Mouse (Mus musculus): Measurements from ENCODE around the gene Ddx27.
A peak's percentile ranks its signal among the peaks of the same experiment; 100 is the strongest.

The Ddx27 gene

DNA sequence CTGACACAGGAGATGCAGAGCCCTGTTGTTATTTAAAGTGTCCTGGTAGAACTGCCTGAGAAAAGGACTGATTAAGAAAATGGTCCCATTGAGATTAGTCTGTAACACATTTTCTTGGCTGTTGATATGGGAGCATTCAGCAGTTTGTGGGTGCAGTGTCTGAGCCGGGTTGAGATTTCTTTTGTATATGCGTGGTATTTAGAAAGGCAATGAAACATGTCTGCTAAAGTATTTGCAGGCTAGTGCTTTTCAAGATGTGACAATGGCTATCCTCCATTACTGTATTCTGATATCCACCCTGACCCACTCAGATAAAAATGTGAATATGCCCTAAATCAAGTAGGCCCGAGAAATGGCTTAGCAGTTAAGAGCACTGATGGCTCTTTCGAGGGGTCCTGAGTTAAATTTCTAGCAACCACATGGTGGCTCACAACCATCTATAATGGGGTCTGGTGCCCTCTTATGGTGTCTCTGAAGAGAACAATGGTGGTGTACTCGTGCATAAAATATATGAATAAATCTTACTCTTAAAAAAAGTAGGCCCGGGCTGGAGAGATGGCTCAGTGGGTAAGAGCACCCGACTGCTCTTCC lies 49.0 kb downstream of the Ddx27 start:
- no peak for DNase-seq

DNA sequence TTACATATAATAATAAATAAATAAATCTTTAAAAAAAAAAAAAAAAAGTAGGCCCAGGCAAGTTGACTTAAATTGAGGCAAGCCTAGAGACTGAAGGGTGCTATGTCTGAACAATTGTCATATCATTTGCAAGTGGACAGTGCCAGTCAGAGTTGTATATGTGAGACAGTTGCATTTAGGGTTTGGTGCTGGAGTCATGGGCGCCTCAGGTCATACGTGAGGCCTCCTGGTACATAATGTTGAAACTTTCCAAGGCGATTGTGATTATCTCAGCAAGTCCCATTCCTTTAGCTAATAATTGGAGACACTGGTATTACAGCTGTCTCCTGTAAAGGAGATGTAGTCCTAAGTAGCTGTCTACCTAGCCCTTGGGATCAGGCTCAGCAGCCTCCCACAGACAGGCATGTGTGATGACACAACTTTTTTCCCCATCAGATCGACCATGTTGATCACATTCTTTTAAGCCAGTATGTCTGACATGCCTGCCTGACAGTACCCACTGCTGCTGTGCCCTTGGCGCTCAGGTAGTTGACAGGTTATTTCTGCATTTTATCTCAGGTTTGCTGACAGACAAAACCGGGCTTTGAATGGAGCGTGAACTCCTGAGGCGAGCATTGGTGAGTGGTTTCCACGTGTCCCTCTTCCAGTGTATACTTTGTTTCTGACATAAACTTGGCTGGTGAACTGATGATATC lies 49.8 kb downstream of the Ddx27 start:
- no peak for DNase-seq

DNA sequence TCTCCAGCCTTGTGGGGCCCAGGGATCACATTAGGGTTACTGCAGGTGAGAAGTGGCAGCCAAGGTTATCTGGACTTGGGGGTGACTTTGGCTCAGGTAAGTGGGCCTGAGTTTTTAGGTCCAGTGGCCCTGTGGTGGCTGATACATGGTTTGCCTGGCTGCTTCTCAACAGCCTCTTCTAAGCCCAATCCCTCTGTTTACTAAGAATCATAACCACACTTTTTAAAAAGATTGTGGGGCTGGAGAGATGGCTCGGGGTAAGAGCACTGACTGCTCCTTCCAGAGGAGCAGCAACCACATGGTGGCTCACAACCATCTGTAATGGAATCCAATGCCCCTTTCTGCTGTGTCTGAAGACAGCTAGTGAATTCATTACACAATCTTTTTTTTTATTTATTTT lies 51.0 kb downstream of the Ddx27 start:
- no peak for DNase-seq

DNA sequence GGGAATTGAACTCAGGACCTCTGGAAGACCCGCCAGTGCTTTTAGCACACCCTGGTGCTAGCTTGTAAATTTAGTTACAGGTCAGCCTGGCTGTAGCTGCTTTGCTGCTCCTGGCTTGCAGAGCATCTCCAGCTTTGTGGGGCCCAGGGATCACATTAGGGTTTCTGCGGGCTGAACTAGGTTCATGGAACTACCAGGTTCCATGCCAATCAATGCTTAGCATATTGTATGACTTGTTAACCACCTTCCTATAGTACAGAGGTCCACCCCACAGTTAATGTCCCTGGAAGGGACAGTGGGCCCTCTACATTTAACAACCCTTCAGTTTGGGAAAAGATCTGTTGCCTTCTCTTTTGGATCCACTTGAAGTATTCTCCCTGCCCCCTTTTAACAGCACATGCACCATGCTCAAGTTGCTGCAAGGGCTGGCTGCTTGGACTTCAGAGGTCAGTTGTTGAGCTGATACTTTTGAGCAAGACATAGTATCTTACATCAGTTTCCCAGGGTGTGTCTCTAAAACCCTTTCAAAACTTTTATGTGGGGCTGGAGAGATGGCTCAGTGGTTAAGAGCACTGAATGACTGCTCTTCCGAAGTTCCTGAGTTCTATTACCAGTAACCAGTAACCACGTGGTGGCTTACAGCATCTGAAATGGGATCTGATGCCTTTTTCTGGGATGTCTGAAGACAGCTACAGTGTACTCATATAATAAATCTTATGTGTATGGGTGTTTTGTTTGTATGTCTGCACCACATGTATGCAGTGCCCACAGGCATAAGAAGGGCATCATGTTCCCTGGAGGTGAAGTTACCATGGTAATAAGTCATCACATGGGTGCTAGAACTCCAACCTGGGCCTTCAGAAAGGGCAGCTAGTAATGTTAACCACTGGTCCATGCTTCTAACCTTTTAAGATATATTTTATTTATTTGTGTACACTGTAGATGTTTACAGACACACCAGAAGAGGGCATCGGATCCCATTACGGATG lies 51.8 kb downstream of the Ddx27 start:
- no peak for DNase-seq

DNA sequence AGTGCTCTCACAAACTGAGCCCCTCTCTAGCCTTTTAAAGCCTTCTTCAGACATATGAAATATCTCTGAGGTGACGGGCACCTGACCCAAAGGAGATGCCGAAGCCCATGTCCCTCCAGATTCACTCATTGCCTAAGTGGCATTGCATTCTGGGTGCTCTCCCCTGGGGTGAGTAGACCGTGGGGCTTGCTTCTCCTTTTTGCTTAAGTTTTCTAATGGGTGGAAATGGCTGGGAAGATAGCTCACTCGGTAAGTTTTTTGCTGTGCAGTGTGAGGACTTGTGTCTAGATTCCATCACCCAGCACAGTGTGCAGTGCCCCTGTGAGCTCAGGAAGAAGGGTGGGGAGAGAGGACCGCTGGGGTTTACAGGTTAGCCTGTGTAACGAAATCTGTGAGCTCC lies 52.6 kb downstream of the Ddx27 start:
- no peak for DNase-seq

DNA sequence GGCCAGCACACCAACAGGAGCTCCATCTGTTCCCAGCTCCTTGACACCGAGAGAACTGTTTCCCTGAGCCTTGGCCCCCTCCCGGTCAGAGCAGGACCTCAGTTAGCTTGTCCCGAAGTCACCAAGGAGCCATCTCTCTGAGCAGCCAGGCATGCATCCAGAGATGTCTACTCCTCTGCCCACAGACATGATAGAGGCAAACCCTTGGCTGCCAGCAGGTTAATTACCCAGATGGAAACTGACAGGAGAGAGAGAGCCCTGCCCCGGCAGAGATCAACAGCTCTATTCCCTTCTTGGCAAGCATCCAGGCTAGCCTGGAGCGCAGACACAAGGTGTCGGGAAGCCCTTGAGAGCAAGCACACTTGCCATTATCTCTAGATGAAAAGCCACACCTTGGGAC lies 55.3 kb downstream of the Ddx27 start:
- DNase-seq = peak; percentile 68

DNA sequence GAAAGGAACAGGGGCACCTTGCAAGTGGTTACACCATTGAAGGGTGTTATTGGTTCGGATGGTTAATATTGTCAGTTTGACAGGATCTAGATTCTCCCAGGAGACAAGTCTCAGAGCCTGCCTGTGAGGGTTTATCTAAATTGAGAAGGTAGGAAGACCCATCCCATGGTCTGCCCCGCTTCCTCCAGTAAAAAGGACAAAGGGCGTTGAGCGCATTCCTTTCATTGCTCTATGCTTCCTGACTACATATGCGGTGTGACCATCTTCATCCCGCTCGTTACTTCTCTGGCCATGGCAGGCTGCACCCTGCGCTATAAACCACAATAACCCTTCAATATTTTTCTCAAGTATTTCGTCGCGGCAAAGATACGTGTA lies 56.3 kb downstream of the Ddx27 start:
- DNase-seq = no peak

DNA sequence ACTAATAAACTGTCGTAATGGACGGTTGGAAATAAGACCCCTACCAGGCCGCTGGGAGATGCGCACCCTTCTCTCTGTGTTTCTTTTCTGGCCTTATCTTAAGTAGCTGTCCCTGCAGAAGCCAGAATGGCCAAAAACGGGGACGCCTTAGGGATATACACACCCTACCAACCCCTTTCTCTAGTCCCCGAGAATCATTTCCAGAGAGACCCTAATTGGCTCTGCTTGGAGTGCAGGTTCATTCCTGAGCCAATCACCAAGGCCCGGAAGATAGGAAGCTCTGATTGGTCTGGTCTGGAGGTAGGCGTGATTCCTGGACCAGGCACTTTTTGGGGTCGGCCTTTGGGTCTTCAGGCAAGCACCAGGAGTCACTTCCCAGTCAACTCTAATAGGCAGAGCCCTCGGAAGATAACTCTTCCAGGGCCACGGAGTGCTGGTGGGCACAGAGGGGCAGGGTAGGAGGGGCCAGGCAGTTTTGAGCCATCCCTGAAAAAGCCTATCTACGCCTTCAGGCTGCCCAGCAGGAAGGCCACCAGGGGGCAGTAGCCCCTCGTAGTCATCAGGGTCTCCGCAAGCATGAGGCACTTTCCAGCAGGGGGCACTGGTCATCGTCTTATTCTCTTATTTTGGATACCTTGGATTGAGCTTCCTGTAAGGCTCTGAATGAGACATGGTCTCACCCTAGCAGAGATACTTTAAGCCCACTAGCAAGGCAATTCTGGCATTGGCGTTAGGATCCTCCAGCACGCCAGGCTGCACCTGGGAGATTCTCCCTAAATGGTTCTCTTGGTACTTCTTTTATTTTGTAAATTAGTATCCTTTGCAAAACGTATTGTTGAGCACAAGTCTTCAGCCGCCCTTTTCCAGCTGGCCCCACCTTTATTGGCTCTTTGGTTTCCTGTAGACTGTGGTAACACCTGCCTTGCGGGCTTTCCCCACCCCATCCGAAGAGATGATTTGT lies 56.9 kb downstream of the Ddx27 start:
- DNase-seq = peak; percentile 88

DNA sequence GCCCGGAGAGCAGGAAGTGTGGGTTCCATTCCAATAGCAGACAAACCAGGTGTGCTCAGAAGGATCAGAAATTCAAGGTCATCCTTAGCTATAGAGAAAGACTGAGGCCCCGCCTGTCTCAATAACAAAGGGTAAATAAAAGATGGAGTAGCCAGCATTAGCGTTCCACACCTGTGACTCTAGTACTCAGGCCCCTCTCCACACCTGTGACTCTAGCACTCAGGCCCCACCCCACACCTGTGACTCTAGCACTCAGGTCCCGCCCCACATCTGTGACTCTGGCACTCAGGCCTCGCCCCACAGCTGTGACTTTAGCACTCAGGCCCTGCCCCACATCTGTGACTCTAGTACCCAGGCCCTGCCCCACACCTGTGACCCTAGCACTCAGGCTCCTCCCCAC lies 59.6 kb downstream of the Ddx27 start:
- DNase-seq = no peak

DNA sequence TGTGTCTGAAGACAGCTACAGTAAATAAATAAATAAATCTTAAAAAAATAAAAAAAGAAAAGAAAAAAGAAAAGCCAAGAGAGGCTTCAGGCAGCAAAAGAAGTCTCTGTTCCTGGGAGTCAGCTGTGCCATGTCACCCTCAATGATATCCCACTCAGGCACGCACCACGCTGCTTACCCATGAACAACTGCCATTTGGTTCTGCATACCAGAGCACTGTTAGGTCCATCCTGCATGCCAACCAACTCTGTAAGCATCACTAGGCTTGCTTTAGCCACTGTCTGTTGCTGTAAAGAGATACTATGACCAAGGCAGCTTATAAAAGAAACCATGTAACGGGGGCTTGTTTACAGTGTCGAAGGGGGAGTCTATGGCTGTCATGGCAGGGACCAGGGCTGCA lies 61.4 kb downstream of the Ddx27 start:
- no peak for DNase-seq

DNA sequence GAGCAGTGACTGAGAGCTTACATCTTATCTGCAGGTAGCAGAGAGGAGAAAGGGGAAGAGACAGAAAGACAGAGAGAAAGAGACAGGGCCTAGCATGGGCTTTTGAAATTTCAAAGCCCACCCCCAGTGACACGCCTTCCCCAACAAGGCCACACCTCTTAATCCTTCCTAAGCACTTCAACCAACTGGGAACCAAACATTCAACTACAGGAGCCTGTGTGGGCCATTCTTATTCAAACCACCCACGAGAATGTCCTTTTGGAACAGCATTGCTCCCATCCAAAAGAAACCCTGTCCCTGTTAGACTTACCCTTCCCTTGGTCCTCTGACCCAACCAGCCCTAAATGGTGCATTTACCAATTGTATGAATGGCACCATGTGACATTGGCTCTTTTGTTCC lies 61.8 kb downstream of the Ddx27 start:
- DNase-seq = no peak

DNA sequence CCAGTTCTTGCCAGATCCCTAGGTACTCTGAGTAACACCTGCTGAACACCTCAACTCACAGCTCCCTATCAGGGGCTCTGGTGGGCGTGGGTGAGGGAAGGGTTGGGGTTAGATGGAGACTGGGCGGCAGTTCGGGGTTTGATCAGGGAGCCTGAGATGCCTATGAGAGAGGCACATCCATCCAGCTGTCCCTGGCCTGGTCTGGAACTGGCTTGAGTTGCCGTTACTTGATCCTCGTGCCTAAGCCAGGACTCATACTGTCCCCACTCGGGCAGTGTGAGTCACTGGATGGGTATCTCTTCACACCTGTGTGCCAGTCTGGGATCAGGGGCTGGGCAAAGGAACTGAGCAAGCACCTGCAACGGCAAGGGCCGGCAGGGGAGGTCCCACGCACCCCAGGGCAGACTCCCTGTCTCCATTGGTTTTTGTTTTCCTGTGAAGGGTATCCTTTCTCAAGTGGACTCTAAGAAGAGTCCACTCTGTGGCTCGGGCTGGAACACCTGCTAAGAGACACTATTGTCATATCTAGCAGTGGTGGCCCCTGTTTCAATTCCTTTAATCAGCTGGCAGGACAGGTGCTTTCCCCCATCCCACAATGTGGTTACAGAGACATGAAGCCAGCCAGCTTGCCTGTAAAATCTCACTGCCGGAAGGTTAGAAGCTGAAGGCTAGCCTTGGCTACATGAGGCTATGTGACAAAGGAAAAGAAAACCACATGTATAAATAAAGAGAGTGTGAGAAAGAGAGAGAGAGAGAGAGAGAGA lies 62.4 kb downstream of the Ddx27 start:
- DNase-seq = no peak

DNA sequence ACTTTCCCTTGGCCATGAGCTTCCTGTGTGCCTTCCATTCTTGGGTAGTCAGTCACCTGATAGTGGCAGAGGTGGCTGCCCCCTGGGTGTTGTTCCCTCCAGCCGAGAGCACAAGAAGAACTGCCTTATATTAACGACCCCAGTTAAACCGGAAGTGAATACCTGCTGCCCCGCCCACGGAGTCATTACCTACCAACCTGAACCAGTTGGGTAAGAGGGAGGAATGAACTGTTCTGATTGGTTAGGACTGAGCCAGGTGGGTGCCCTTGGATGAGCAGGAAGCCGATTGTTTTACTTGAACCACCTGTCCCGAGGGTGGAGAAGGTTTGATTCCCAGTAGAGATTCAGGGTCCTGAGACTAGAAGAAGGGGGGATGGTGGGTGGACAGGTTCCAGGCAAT lies 63.5 kb downstream of the Ddx27 start:
- DNase-seq = no peak

DNA sequence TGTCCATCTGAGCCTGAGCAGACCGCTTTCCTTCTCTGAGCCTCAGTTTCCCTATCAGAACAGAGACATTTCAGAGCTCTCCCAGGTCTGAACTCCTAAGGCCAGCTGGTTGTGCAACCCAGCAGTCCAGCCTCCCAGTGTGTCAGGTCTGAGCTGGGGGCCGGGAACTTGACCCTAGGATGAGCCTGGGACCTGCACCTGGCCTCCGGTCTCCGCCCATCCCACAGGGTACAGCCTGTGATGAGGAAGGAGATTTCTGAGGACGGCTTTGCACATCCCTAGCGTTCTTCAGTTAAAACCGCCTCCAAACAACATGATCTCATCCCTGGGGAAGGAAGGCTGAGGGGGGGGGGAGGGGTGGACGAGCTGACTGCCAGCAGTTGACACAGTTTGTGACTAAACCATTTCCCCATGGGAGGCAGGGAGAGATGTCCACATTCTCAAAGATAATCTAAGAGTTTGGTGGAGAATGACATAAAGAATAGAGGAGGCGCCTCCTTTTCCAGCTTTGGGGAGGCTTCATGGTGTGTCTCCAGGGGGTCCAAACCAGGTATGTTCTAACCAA lies 64.0 kb downstream of the Ddx27 start:
- no peak for DNase-seq

DNA sequence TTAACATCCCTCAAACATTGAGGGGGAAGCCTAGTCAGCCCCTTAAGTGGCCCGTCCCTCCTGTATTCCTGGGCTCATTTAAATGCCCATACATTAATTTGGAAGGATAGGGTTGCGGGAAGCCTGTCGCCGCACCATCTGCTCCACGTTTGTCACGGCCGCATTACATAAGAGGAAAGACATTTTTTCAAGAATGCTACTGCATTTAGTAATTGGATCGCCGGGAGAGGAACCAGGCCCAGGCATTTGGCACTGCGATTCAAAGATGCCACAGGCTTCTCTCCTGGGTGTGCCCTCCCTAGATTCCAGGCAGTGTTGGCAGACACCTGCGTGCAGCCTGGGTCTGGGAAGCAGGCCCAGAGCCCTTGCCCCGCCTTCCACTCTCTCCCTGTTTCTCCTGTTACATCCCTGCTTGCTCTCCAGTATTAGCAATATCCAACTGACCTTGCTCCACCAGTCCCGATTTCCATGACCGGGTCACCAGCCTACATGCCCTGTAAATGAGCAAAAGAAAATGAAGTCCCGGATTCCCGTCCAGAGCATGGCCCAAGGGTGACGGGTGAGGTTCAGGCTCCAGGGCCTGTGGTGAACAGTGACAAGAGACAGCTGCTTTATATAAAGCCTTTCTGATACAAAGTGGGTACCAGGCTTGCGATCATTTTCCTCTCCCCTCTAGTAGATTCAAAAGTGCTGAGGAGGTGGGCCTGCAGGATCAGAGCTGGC lies 64.7 kb downstream of the Ddx27 start:
- DNase-seq = peak; percentile 89

DNA sequence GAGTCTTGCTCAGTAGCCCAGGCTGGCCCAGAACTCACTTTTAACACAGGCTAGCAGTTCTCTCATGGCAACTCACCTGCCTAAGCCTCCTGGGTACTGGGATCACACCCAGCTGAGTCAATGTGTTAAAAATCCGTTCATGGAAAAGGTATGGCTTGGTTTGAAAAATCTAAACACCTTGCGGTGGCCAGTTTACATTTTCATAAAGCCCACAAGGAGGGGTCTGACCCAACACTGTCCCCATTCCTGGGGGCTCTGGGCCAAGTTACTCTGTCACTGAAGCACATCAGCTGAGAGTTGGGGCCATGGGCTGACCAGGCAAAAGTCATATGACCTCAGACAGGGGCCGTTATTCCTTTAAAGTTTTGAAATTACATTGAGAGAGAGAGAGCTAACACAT lies 65.4 kb downstream of the Ddx27 start:
- DNase-seq = no peak

DNA sequence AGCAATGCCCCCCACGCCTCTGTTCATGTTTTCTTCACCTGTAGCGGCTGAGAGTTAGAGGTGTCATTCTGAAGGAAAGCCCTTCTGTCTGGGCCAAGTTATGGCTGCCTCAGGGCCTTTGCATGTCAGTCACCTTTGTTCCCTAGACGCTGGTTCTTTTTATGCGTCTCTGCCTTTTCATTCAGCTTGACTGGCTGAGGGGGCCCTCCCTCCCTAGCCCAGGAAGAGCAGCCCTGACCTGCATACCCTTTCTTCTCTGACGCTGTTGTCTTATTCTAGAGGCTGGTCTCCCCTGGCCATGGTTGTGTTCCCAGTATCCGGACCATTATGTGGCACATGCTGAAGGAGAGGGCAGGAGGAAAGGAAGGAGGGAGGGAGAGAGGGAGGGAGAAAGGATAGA lies 66.1 kb downstream of the Ddx27 start:
- DNase-seq = no peak

DNA sequence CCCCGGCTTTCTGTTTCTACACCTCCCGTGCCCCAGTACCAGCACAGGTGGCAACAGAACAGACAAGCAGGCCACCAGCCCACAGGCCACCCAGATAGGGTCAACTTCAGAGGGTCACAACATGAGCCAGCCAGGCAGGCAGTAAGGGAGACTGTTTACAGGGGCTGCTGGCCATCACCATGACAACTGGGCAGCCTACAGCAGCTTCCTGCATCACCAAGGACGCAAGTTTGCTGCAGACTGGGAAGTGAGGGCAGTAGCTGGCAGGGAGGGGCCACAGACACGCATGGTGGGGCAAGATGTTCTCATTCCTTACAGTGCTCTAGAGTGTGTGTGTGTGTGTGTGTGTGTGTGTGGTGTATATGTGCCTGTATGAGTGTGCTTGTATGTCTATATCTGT lies 66.6 kb downstream of the Ddx27 start:
- no peak for DNase-seq

All from cerebellum, adult 11 months (tissue).